Mouse (Mus musculus) pancreas, adult 10 weeks (tissue): ENCODE measurements around the gene Pym1. TPM values are rescaled to one million over a fixed set of nuclear protein-coding genes. Genes with fewer than 3 reads are reported as not detected.

Experiments used
- polyA plus RNA-seq: library from polyadenylated mRNA; stranded (reverse); fragments of 350-450 nt; fragmentation: Illumina TruSeq; extraction: RNeasy Lipid Tissue Mini Kit (QIAGEN cat#74804); gene quantifications from one replicate; pipeline ENCODE4 v1.2.3, GENCODE M21; 2015; ENCODE audit warnings: low read depth, low replicate concordance; ENCODE audit not compliant: insufficient read depth

Gene Pym1
- polyA plus RNA-seq: 4.8 TPM

GRCm38 (mm10) chr10:128747646-128748251 lies at the start of gene Pym1:
Pym1 (plus strand) TSS chr10:128747889.

GRCm38 (mm10) chr10:128703895-128704294 lies 43.8 kb upstream of the Pym1 start, which contains the start of gene Pmel:
Pmel (plus strand) TSS chr10:128704195.

DNA sequence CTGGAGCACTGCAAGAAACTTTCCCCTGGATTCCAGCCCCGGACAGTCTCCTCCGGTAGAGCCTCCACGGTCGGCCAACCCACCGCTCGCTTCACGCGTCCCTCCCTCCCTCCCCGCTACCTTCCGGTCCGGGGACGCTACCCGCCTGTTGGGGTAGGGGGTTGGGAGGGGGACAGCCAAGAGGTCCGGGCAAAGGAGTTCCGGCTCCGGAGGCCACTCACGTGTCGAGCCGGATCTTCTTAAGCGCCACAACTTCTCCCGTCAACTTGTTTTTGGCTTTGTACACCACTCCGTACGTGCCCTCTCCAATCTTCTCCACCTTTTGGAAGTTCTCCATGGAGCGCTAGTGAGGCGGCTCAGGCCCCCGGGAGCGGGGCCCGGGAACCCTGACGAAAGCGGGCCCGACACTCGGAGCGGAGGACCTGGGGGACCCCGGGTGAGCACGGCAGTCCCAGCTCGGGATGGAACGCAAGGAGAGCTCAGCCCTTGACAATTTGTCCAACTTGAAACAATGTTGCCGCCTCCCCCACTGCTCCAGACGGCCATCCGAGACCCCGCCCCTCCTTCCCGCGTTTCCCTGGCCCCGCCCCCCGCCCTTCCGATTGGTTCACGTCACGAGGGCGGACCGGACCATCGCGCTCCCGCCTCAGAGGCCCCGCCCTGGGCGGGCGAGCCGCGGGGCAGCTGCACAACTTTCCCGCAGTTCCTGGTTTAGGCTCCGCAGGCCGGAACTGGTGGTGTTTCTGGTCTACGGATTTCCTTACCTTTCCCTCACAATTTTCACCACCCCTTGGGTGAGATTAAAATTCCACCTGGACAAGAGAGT lies 43.0 kb upstream of the Pym1 start, which contains the start of gene Cdk2:
TSS of gene Cdk2 (minus strand) at position 541 of the 826 bp plus-strand sequence.

DNA sequence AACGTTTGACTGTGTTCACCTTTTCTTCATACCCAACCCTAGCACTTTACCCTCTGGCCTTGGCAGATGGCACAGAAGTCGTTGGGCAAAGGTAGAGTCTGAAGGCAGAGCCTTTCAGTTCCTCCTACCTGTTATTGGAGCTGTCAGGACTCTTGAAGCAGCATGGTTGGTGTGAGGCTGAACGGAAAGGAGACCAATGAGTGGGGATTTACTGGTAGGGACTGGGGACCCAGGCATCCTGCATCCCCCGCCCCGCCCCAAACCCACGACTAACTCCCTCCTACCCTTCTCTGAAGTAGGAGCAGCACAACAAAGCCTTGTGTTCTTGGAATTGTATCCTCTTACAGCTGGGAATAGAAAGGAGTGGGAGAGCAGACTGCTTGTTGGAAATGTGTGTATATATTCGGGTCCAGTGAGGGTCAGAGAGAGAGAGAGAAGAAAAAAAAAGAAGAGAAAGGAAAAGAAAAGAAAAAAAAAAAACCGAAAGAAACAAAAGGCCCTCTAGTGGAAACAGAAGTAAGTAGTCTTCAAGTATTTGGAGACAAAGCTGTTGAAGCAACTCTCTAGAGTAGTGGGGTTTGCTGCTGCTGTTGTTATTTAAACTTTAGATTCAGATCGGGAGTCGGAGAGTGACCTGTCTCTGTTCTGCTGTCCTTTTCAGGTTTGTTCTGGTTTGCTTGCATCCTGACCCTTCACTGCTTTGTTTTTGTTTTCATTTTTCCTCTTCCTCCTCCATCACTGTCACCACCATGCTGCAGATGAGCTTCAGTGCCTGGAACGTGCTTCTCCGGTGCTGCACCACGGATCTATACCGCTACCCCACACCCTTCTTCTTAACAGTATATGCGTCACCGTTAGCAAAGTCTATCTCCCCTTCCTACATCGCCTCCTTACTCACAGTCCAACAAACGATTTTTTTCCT lies 2.7 kb upstream of the Pym1 start, which contains the start of gene Dgka:
TSS of gene Dgka (minus strand) at position 176 of the 922 bp plus-strand sequence.

DNA sequence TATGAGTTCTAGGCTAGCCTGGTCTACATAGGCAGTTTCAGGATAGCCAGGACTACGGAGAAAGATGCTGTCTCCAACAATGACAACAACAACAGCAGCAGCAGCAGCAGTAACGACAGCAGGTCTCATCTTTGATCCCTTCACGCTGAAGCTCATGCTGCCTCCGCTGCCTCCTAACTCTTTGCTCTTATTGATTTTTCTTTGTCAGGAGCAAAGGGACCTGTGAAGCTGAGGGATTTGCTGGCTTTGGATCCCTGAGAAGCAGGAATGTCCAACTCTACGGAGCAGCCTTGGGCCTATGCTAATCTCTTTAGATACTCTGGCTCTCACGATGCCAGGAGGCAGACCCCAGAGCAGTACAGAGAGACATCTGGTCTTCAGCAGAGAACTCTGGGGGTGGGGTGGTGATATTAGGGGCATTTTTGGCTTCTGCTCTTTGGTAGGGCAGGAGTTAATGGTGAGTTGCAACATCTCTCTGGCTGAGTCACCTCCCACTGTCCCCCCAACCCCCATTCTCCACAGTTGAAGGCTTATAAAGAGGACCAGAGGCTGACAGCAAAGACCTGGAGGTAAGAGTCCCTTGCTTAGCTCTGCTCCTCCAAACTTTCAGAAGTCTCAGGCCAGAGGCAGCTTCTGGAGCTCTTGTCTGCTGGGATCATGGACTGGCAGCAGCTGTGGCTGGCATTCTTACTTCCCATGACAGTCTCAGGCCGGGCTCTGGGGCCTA lies 42.9 kb downstream of the Pym1 start, which contains the start of gene Mmp19:
TSS of gene Mmp19 (plus strand) at position 513 of the 727 bp plus-strand sequence.

DNA sequence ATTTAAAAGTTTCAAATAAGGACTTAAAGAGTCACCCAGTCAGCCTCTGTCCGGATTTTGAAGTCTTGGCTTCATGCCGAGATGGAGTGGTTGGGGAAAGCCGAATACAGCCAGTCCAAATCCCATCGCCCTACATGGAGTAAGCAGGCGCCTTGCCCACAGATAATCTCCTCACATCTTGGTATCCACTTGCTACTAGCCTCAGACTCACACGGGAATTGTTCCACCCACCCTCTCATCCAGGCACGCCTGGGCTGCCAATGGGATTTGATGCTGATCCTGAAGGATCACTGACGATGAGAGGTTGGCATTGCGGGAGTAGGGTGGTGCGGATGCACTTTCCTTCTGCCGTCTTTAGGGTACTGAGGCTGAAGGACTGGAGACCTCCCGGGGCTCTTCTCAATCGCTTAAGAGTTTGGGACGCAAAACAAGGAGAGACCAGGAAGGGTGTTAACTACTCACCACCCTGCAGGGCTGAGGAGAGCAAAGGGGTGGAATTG lies 56.1 kb downstream of the Pym1 start, which contains the start of gene Dnajc14:
TSS of gene Dnajc14 (plus strand) at position 292 of the 500 bp plus-strand sequence.

DNA sequence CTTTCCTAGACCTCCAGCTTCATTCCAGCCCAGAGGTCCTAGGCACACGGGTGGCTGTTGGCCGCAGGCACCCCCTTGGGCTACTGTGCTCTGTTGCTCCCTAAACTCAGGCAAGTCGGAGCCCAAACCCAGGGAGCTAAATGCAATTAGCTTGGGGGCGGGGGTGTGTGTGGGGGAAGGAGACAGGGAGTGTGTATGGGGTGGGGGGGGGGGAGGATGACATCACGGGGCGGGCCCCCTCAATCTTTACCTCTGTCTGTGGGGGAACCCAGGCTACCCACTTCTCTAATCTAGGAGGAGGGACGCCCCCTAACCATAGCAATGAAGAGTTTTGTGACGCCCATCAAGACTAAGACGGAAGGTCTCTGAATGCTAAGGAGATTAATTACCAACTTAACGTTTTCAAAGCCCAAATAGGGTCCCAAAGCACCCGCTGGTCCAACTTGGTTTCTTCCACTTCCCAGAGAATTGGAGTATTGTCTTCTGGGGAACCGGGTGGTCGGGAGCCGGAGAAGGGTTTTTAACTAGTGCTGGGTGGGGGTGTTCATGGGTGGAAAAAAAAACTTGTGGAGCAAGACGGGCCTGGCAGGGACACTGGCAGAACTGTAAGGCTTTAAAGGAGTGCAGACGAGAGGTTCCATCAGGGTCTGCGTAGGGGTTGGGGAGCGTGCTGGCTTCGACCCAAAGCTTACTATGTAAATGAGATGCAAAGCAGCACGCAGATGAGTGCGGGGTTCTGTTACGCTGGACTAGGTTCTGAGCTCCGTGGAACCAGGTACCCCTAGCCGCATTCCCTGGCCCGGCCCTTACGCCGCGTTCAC lies 56.8 kb downstream of the Pym1 start, which contains the start of gene Tmem198b:
TSS of gene Tmem198b (minus strand) at position 100 of the 821 bp plus-strand sequence.

Other genes starting within 250 kb of the Pym1 start
- gene Myl6b, start 249.2 kb upstream of the Pym1 start, polyA plus RNA-seq: not detected
- 15.7 TPM for gene Esyt1, start 222.0 kb upstream of the Pym1 start, polyA plus RNA-seq
- 2.5 TPM for gene Zc3h10, start 200.1 kb upstream of the Pym1 start, polyA plus RNA-seq
- 2,737 TPM for gene Rpl41, start 198.6 kb upstream of the Pym1 start, polyA plus RNA-seq
- 20.2 TPM for gene Pa2g4, start 181.9 kb upstream of the Pym1 start, polyA plus RNA-seq
- gene Erbb3, start 158.2 kb upstream of the Pym1 start, polyA plus RNA-seq: 2.9 TPM
- 365 TPM for gene Rps26, start 121.1 kb upstream of the Pym1 start, polyA plus RNA-seq
- 0.70 TPM for gene Ikzf4, start 101.9 kb upstream of the Pym1 start, polyA plus RNA-seq
- gene Suox, start 73.8 kb upstream of the Pym1 start, polyA plus RNA-seq: 3.5 TPM
- gene Rab5b, start 51.6 kb upstream of the Pym1 start, polyA plus RNA-seq: 15.3 TPM
- not detected for gene Pmel, start 43.7 kb upstream of the Pym1 start, polyA plus RNA-seq
- 6.2 TPM for gene Cdk2, start 42.9 kb upstream of the Pym1 start, polyA plus RNA-seq
- 10.4 TPM for gene Dgka, start 3.0 kb upstream of the Pym1 start, polyA plus RNA-seq
- 3.0 TPM for gene Mmp19, start 43.0 kb downstream of the Pym1 start, polyA plus RNA-seq
- 9.2 TPM for gene Dnajc14, start 56.2 kb downstream of the Pym1 start, polyA plus RNA-seq
- gene Tmem198b, start 56.5 kb downstream of the Pym1 start, polyA plus RNA-seq: 6.6 TPM
- 15.9 TPM for gene Sarnp, start 69.4 kb downstream of the Pym1 start, polyA plus RNA-seq
- 11.8 TPM for gene Ormdl2, start 73.8 kb downstream of the Pym1 start, polyA plus RNA-seq
- not detected for gene Gdf11, start 143.8 kb downstream of the Pym1 start, polyA plus RNA-seq
- 125 TPM for gene Cd63, start 153.1 kb downstream of the Pym1 start, polyA plus RNA-seq
- gene Rdh5, start 175.0 kb downstream of the Pym1 start, polyA plus RNA-seq: 12.1 TPM
- 47.0 TPM for gene Bloc1s1, start 176.1 kb downstream of the Pym1 start, polyA plus RNA-seq
- 5.2 TPM for gene Itga7, start 185.9 kb downstream of the Pym1 start, polyA plus RNA-seq
- gene Mettl7b, start 213.1 kb downstream of the Pym1 start, polyA plus RNA-seq: not detected
- gene Olfr9, start 241.5 kb downstream of the Pym1 start, polyA plus RNA-seq: not detected